Mouse (Mus musculus) embryonic facial prominence, embryonic 13.5 days (tissue): ENCODE data around the gene Cycs. TPM values are rescaled to one million over a fixed set of nuclear protein-coding genes. Genes with fewer than 3 reads are reported as not detected.

Source experiments
- ATAC-seq: fragments of 200-750 bp; cut with Nextera tagmentation; 2 replicates; pipeline ENCODE4 v1.8.0; 2017; ENCODE audit warnings: low read depth; ENCODE audit not compliant: insufficient number of reproducible peaks, insufficient read depth, low FRiP score, low TSS enrichment
- H3K27ac ChIP-seq: fragments of 300-500 bp; sonication (generic); 2 replicates; pipeline ENCODE4 v1.5.1; 2015; ENCODE audit warnings: moderate library complexity, mild to moderate bottlenecking, inconsistent platforms
- H3K27me3 ChIP-seq: fragments of 300-500 bp; sonication (generic); 2 replicates; pipeline ENCODE4 v1.6.1; 2015; ENCODE audit warnings: mild to moderate bottlenecking, inconsistent platforms
- H3K36me3 ChIP-seq: fragments of 300-500 bp; sonication (generic); 2 replicates; pipeline ENCODE4 v1.6.1; 2015; ENCODE audit warnings: mild to moderate bottlenecking, inconsistent platforms
- H3K4me1 ChIP-seq: fragments of 300-500 bp; sonication (generic); 2 replicates; pipeline ENCODE4 v1.6.1; 2015; ENCODE audit warnings: inconsistent platforms
- H3K4me2 ChIP-seq: fragments of 300-500 bp; sonication (generic); 2 replicates; pipeline ENCODE4 v1.6.1; 2015; ENCODE audit warnings: moderate library complexity, mild to moderate bottlenecking, inconsistent platforms
- H3K4me3 ChIP-seq: fragments of 300-500 bp; sonication (generic); 2 replicates; pipeline ENCODE4 v1.5.1; 2015; ENCODE audit warnings: mild to moderate bottlenecking, inconsistent platforms
- H3K9ac ChIP-seq: fragments of 300-500 bp; sonication (generic); 2 replicates; pipeline ENCODE4 v1.6.1; 2015; ENCODE audit warnings: mild to moderate bottlenecking, inconsistent platforms
- H3K9me3 ChIP-seq: fragments of 300-500 bp; sonication (generic); 2 replicates; pipeline ENCODE4 v1.6.1; 2016; ENCODE audit warnings: inconsistent platforms
- WGBS: fragments of 180-500 bp; shearing (Covaris S2); methylation state at CpG from one replicate; pipeline ENCODE4 v1.1.7; 2015; ENCODE audit warnings: mixed read lengths; 5-methylcytosine and 5-hydroxymethylcytosine counted together
- polyA plus RNA-seq: library from polyadenylated mRNA; unstranded; fragments of >200 nt; fragmentation: Nextera tagmentation; extraction: Ambion mirVana; gene quantifications from 2 replicates; pipeline ENCODE4 v1.2.1, GENCODE M21; 2015

Gene Cycs
- polyA plus RNA-seq: 67.1 and 67.8 TPM in 2 replicates

DNA sequence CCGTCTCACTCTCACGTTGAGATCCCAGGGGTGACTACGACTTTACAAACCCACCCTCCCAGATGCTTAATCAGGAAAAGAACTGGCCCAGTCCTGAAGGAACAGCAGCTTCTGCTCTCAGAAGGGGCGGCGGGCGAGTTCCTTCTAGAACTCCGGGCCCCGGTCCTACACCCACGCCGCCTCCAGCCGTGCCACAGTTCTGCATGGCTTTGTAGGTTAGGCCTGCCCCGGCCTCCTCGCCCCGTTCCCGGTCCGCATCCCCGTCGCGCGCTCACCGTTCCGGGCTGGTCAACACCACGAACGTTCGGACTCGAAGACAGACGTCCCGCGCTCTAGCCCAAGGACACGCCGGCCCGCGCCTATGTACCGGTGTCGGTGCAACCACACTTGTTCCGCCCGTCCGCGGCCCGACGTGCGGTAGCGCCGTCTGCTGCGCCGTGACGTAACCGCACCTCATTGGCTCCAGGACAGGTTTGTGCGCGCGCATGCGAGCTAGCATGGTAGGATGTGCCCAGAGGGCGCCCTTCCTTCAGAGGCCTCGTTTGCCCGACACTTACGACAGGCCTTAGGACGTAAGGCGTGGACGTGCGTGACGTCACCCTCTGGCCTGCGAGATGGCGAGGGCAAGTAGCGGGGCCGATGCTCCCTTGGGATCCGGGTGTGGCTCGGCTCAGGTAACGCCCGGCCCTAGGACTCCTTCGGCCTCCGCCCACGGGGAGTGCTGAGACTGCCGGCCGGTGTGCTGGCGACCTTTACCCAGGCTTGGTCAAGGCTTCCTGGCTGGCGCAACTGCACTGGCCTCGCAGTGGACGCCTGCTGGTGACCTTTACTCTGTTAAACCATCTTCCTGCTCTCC, at the start of gene Cycs:
TSS of gene Cycs (minus strand) at position 398 of the 856 bp plus-strand sequence.
- no peaks in the 10 kb centered on the region for H3K9me3 ChIP-seq
- WGBS: under 1% methylated on average over 78 of the region's 78 CpGs
- H3K27ac ChIP-seq: peak within 1 kb of the TSS; percentile 73
- peaks cover 15% of the 10 kb centered on the region for H3K36me3 ChIP-seq
- H3K4me1 ChIP-seq: peaks cover 9% of the 10 kb centered on the region
- H3K9ac ChIP-seq: peak within 1 kb of the TSS; percentile 93
- H3K27me3 ChIP-seq: no peaks in the 10 kb centered on the region
- ATAC-seq: peak; percentile 97
- H3K4me2 ChIP-seq: peak within 1 kb of the TSS; percentile 84
- peak within 1 kb of the TSS; percentile 79 for H3K4me3 ChIP-seq

GRCm38 (mm10) chr6:50601620-50602019, 35.3 kb upstream of the Cycs start:
- 30% methylated on average over 4 of the region's 4 CpGs for WGBS
- no peak overlapping the region for H3K4me2 ChIP-seq
- no peak overlapping the region for H3K27ac ChIP-seq
- no peak for ATAC-seq
- no peaks in the 10 kb centered on the region for H3K9me3 ChIP-seq
- no peak overlapping the region for H3K4me3 ChIP-seq
- H3K4me1 ChIP-seq: 0 out of 2 replicates have a peak, but pooled peaks cover 9% of the 10 kb centered on the region
- H3K9ac ChIP-seq: no peak overlapping the region
- H3K36me3 ChIP-seq: no peaks in the 10 kb centered on the region
- peaks cover 3% of the 10 kb centered on the region; the same call in 1 of the 2 replicates for H3K27me3 ChIP-seq

DNA sequence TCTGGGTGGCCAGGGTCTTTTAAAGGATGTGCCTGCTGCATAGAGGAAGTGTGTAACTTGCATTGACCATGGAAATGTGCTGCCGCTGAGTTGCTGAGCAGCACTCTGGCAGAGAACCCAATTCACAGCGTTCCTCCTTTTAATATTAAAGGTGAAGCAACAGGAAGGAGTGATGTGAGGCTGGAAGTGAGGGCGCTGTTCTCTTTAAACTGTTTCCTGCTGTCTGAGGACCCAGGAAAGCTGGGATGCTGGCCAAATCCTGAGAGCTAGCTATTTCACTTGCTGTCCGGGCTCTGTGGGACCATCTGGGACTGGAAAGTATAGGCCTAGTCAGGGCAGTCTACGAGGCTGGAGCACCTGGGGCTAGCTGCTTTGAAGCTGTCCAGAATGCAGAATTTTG, 32.2 kb upstream of the Cycs start:
- 0 out of 2 replicates have a peak, but pooled peaks cover 16% of the 10 kb centered on the region for H3K4me1 ChIP-seq
- no peak overlapping the region for H3K4me3 ChIP-seq
- no peaks in the 10 kb centered on the region for H3K9me3 ChIP-seq
- peaks cover 4% of the 10 kb centered on the region for H3K27me3 ChIP-seq
- WGBS: 58% methylated on average over 5 of the region's 5 CpGs
- no peak for ATAC-seq
- H3K27ac ChIP-seq: peak overlapping the region; percentile 28; the same call in 1 of the 2 replicates
- H3K36me3 ChIP-seq: no peaks in the 10 kb centered on the region
- no peak overlapping the region for H3K4me2 ChIP-seq
- no peak overlapping the region for H3K9ac ChIP-seq

DNA sequence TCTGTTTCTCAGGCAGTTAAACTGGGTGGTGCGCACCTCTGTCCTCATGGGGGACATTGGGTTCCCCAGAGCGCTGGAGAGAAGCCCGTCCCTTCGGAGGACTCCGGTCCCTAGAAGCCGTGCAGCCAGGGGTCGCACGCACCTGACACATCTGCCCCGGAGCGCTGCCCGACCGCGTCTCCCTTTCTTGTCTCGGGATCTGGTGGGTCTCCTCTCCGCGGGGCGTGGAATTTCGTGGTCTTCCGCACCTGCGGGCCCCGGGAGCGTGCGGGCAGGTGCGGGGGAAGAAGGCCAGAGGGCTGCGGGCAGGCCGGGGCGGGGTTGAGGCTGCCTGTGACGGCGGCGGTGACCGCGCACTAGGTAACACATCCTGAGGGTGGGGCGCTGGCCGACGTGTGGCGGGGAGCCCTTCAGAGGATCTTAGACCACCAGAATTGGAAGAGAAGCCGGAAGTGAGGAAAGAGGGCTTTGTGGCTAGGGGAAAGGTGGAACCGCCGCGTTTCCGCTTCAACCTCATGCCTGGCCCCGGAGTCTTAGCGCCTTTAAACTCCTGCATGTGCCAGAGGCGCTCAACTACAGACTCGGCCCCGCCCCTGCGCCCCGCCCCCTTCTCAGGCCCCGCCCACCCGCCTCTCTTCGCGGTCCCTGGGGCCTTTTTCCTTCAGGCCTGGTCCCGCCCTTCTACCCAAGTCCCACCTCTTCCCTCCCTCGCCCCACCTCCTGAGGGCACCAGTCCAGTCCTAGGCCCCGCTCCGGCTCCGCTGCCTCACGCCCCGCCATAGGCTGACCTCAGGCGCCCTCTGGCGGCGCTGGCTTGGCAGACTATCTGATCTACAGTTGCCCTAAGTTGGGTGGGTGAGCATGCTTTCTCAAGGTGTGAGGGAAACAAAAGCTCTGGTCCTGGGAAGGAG, 30.2 kb upstream of the Cycs start, which contains the start of gene 4921507P07Rik:
TSS of gene 4921507P07Rik (minus strand) at position 332 of the 911 bp plus-strand sequence.
- Histone ChIP-seq H3K4me2 (peak within 1 kb of the TSS; percentile 96), H3K36me3 (no peaks in the 10 kb centered on the region), H3K4me3 (peak within 1 kb of the TSS; percentile 59), H3K4me1 (0 out of 2 replicates have a peak, but pooled peaks cover 16% of the 10 kb centered on the region), H3K9ac (peak within 1 kb of the TSS; percentile 68), H3K9me3 (no peaks in the 10 kb centered on the region), H3K27ac (no peak within 1 kb of the TSS), H3K27me3 (peaks cover 4% of the 10 kb centered on the region)
- peak; percentile 86 for ATAC-seq
- WGBS: 2% methylated on average over 62 of the region's 62 CpGs

DNA sequence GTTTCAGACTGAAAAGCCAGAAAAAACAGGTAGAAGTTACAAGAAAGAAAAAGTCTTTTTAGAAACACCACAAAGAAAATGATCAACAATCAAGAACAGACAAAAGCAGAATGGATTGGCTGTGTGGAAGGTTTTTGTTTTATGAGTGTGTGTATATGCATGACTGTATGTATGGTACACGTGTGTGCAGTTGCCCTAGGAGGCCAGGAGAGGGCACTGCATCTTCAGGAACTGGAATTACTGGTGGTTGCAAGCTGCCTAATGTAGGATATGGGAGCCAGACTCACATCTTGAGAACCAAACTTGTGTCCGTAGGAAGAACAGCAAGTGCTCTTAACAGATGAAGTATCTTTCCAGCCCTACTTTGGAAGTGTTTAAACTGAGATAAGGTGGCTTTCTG, 28.0 kb upstream of the Cycs start:
- no peak overlapping the region for H3K9ac ChIP-seq
- H3K27ac ChIP-seq: no peak overlapping the region
- no peaks in the 10 kb centered on the region for H3K9me3 ChIP-seq
- H3K4me3 ChIP-seq: no peak overlapping the region
- ATAC-seq: no peak
- H3K4me1 ChIP-seq: 0 out of 2 replicates have a peak, but pooled peaks cover 16% of the 10 kb centered on the region
- WGBS: 83% methylated on average over 2 of the region's 2 CpGs
- H3K4me2 ChIP-seq: no peak overlapping the region
- H3K36me3 ChIP-seq: no peaks in the 10 kb centered on the region
- peaks cover 4% of the 10 kb centered on the region for H3K27me3 ChIP-seq

GRCm38 (mm10) chr6:50593334-50593845, 27.1 kb upstream of the Cycs start:
- no peaks in the 10 kb centered on the region for H3K9me3 ChIP-seq
- H3K4me3 ChIP-seq: no peak overlapping the region
- no peak overlapping the region for H3K9ac ChIP-seq
- 0 out of 2 replicates have a peak, but pooled peaks cover 13% of the 10 kb centered on the region for H3K4me1 ChIP-seq
- no peak for ATAC-seq
- WGBS: 61% methylated on average over 10 of the region's 10 CpGs
- peaks cover 4% of the 10 kb centered on the region for H3K27me3 ChIP-seq
- H3K27ac ChIP-seq: no peak overlapping the region
- no peak overlapping the region for H3K4me2 ChIP-seq
- H3K36me3 ChIP-seq: no peaks in the 10 kb centered on the region

DNA sequence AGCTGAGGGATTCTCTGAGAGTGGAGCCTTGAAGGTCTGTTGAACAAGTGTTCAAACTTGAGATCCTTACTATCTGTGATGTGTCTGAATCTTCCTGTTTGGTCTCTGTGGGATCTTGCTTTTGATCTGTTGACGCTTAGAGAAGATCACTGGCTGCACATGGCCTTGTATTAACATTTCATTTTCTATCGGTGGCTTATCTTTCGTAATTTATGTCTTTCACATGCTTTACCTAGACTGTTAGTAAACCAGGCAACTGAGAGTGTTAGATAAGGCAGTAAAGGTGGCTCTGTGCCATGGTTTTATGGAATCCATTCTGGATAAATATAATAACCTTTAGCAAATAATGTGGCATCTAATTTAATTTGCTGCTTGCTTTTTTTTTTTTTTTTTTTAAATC, 23.9 kb upstream of the Cycs start:
- H3K4me2 ChIP-seq: no peak overlapping the region
- H3K4me3 ChIP-seq: no peak overlapping the region
- WGBS: 84% methylated on average over 3 of the region's 3 CpGs
- H3K4me1 ChIP-seq: peaks cover 6% of the 10 kb centered on the region; the same call in 1 of the 2 replicates
- no peaks in the 10 kb centered on the region for H3K36me3 ChIP-seq
- no peaks in the 10 kb centered on the region for H3K27me3 ChIP-seq
- no peak overlapping the region for H3K27ac ChIP-seq
- H3K9ac ChIP-seq: no peak overlapping the region
- ATAC-seq: no peak
- H3K9me3 ChIP-seq: no peaks in the 10 kb centered on the region

DNA sequence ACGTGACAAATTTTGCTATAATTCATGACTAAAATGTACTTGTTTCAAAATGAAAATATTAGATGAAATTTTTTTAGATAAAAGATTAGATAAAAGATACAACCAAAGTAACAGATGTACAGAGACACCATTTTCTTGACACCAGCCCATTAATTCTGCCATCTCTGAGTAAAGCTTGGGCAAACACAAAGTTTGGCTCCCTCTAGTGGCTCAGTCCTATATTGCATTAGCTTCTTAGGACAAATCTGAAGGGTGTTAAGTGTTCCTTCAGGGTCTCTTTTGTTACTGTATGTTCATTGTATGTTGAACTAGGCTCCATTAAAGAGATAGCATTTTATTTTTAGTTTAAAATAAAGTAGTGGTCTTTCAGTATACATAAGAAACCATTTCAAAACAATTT, 21.9 kb upstream of the Cycs start:
- no peak overlapping the region for H3K27ac ChIP-seq
- no peak overlapping the region for H3K4me2 ChIP-seq
- WGBS: 87% methylated on average over 1 of the region's 1 CpGs
- no peaks in the 10 kb centered on the region for H3K9me3 ChIP-seq
- H3K27me3 ChIP-seq: no peaks in the 10 kb centered on the region
- no peaks in the 10 kb centered on the region for H3K36me3 ChIP-seq
- ATAC-seq: no peak
- H3K9ac ChIP-seq: no peak overlapping the region
- no peak overlapping the region for H3K4me3 ChIP-seq
- H3K4me1 ChIP-seq: peaks cover 11% of the 10 kb centered on the region; the same call in 1 of the 2 replicates

GRCm38 (mm10) chr6:50587412-50587811, 21.1 kb upstream of the Cycs start:
- ATAC-seq: no peak
- Histone ChIP-seq H3K4me2 (no peak overlapping the region), H3K9me3 (no peaks in the 10 kb centered on the region), H3K36me3 (no peaks in the 10 kb centered on the region), H3K27me3 (no peaks in the 10 kb centered on the region), H3K9ac (no peak overlapping the region), H3K4me1 (peaks cover 11% of the 10 kb centered on the region; the same call in 1 of the 2 replicates), H3K4me3 (no peak overlapping the region), H3K27ac (no peak overlapping the region)
- 87% methylated on average over 2 of the region's 2 CpGs for WGBS

DNA sequence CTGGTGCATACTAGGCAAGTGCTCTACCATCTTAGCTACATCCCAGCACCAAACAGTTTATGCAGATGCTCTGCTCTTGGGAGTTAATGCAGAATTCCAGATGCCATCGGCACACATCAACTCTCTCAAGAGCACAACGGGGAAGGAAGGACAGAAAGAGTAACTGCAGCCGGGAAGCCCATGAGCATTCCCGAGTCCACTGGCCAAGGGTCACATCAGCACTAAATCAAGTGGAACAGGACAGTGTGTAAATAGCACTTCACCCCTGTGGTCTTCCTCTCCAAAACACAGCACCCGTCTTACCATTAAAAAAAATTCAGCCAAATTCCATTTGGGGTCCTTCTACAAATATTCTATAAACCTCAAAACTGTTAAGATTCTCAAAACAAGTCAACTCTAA, 20.0 kb upstream of the Cycs start:
- no peaks in the 10 kb centered on the region for H3K27me3 ChIP-seq
- H3K4me3 ChIP-seq: no peak overlapping the region
- peaks cover 11% of the 10 kb centered on the region; the same call in 1 of the 2 replicates for H3K4me1 ChIP-seq
- no peak overlapping the region for H3K27ac ChIP-seq
- no peaks in the 10 kb centered on the region for H3K36me3 ChIP-seq
- no peak overlapping the region for H3K4me2 ChIP-seq
- H3K9me3 ChIP-seq: no peaks in the 10 kb centered on the region
- no peak overlapping the region for H3K9ac ChIP-seq
- ATAC-seq: no peak
- WGBS: 80% methylated on average over 5 of the region's 5 CpGs

- Histone ChIP-seq H3K27me3 (no peaks in the 10 kb centered on the region), H3K9ac (no peak overlapping the region), H3K9me3 (no peaks in the 10 kb centered on the region), H3K4me1 (peaks cover 11% of the 10 kb centered on the region; the same call in 1 of the 2 replicates), H3K36me3 (no peaks in the 10 kb centered on the region), H3K4me2 (no peak overlapping the region), H3K27ac (no peak overlapping the region), H3K4me3 (no peak overlapping the region)
- no peak for ATAC-seq
- 63% methylated on average over 7 of the region's 7 CpGs for WGBS
Measured at GRCm38 (mm10) chr6:50585733-50586132, 19.4 kb upstream of the Cycs start.
